Mouse (Mus musculus): Measurements from ENCODE around the gene Gusb. TPM values are rescaled to one million over a fixed set of nuclear protein-coding genes. Genes with fewer than 3 reads are reported as not detected.
"Not testable (repeated sequence)": the region's sequence is repeated elsewhere in the genome, so short reads cannot be mapped to it uniquely, and the experiment has no call there.

Gene Gusb
- polyA plus RNA-seq, 1 experiment from 2014 or later: 33.9 TPM

DNA sequence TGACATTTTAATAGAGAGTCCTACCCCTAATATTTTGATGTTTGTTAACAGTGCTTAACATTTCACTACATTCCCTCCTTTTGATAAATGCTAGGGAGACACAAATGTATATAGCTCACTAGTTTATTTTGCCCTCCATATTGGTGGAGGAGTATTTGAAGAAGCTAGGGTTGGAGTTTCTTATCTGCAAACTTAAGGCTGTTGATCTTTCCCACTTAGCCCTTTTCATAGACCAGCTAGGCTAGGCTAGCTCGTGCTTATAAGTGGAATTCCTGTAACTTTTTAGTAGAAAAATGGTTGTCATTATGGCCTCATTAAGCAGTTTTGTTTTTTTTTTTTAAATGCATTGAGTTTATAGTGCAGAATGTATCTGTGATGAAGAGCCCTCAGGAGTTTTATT, 59.4 kb downstream of the Gusb start:
- Histone ChIP-seq H3K4me2 (replicated peaks; ENCODE audit: low read depth) (no peak overlapping the region), H3K4me1 (replicated peaks; ENCODE audit: control insufficient read depth, insufficient read depth) (no peaks in the 10 kb centered on the region), H3K36me3 (ENCODE audit: control insufficient read depth, insufficient read depth, low read length) (no peaks in the 10 kb centered on the region), H3K27me3 (ENCODE audit: control insufficient read depth, insufficient read depth, low read length) (no peaks in the 10 kb centered on the region), H3K4me3 (ENCODE audit: low read depth, low read length) (no peak overlapping the region), H3K9me3 (ENCODE audit: control insufficient read depth, low read length) (no peaks in the 10 kb centered on the region), H3K27ac (replicated peaks) (no peak overlapping the region), H3K9ac (ENCODE audit: low read length) (no peak overlapping the region)
- TF ChIP-seq CTCF (IDR thresholded peaks at IDR 0.05; ENCODE audit: low read depth) (no peak), EP300 (optimal IDR thresholded peaks at IDR 0.05) (no peak)
- ATAC-seq (ENCODE audit: low FRiP score, low TSS enrichment) (no peak), DNase-seq (ENCODE audit: low spot score) (no peak)
- 63% methylated on average over 1 of the region's 1 CpGs for WGBS

DNA sequence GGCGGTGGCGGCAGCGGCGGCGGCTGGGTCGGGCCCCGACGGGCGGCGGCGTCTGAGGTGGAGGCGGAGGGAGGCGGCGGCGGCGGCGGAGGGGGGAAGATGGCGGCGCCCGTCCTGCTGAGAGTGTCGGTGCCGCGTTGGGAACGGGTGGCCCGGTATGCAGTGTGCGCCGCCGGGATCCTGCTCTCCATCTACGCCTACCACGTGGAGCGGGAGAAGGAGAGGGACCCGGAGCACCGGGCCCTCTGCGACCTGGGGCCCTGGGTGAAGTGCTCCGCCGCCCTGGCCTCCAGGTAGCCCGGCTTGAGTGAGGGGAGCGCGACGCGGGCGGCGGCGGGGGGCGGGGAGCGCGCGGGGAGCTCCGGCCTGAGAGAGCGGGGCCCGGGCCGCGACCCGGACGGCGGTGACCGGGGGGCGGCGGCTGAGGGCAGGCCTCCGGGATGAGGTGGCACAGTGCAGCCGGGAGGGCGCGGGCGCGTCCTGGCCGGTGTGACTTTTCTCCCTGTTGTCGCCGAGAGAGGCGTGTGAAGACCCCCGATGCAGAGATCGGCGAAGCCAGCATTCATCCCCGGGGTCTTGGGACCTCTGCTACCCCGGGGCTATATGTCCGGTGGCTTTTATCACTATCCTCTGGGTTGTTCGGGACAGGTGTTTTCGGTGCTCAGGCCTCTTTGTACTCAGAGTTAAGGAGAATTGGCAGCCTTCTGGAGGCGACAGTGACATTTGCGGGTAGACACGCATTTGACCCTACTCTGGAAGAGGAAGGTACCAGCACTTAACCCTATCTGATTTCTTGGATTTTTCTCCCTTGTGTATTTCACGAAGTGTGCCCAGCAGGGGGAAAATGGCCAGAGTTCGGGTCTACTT, 60.5 kb downstream of the Gusb start:
- Histone ChIP-seq H3K9ac (ENCODE audit: low read length) (peak overlapping the region; percentile 83), H3K4me2 (replicated peaks; ENCODE audit: low read depth) (peak overlapping the region; percentile 88), H3K27ac (replicated peaks) (peak overlapping the region; percentile 88), H3K4me3 (ENCODE audit: low read depth, low read length) (peak overlapping the region; percentile 77)
- H3K4me1 ChIP-seq (replicated peaks; ENCODE audit: control insufficient read depth, insufficient read depth); H3K36me3 ChIP-seq (ENCODE audit: control insufficient read depth, insufficient read depth, low read length); H3K27me3 ChIP-seq (ENCODE audit: control insufficient read depth, insufficient read depth, low read length); H3K9me3 ChIP-seq (ENCODE audit: control insufficient read depth, low read length): not testable (repeated sequence)
- under 1% methylated on average over 27 of the region's 82 CpGs for WGBS
- DNase-seq (ENCODE audit: low spot score): peak; percentile 54
- peak; percentile 19; the same call in 1 of the 2 replicates for ATAC-seq (ENCODE audit: low FRiP score, low TSS enrichment)
- 0 out of 2 replicates have a peak, but pooled peaks have one; percentile 20 for TF ChIP-seq CTCF (IDR thresholded peaks at IDR 0.05; ENCODE audit: low read depth)

- under 1% methylated on average over 45 of the region's 59 CpGs for WGBS
- Histone ChIP-seq H3K4me3 (ENCODE audit: low read depth, low read length) (peak within 1 kb of the TSS; percentile 77), H3K4me2 (replicated peaks; ENCODE audit: low read depth) (peak within 1 kb of the TSS; percentile 88), H3K9ac (ENCODE audit: low read length) (peak within 1 kb of the TSS; percentile 83), H3K36me3 (ENCODE audit: control insufficient read depth, insufficient read depth, low read length) (no peaks in the 10 kb centered on the region), H3K9me3 (ENCODE audit: control insufficient read depth, low read length) (no peaks in the 10 kb centered on the region), H3K4me1 (replicated peaks; ENCODE audit: control insufficient read depth, insufficient read depth) (no peaks in the 10 kb centered on the region), H3K27ac (replicated peaks) (peak within 1 kb of the TSS; percentile 88), H3K27me3 (ENCODE audit: control insufficient read depth, insufficient read depth, low read length) (no peaks in the 10 kb centered on the region)
- TF ChIP-seq EP300 (optimal IDR thresholded peaks at IDR 0.05) (no peak), CTCF (IDR thresholded peaks at IDR 0.05; ENCODE audit: low read depth) (peak; percentile 7; the same call in 1 of the 2 replicates)
- DNase-seq (ENCODE audit: low spot score): peak; percentile 99
- ATAC-seq (ENCODE audit: low FRiP score, low TSS enrichment): peak; percentile 99
Measured at GRCm38 (mm10) chr5:129941495-129942045, 61.3 kb downstream of the Gusb start, which contains the start of gene Vkorc1l1. TSS of gene Vkorc1l1 (plus strand) at chr5:129941970.

DNA sequence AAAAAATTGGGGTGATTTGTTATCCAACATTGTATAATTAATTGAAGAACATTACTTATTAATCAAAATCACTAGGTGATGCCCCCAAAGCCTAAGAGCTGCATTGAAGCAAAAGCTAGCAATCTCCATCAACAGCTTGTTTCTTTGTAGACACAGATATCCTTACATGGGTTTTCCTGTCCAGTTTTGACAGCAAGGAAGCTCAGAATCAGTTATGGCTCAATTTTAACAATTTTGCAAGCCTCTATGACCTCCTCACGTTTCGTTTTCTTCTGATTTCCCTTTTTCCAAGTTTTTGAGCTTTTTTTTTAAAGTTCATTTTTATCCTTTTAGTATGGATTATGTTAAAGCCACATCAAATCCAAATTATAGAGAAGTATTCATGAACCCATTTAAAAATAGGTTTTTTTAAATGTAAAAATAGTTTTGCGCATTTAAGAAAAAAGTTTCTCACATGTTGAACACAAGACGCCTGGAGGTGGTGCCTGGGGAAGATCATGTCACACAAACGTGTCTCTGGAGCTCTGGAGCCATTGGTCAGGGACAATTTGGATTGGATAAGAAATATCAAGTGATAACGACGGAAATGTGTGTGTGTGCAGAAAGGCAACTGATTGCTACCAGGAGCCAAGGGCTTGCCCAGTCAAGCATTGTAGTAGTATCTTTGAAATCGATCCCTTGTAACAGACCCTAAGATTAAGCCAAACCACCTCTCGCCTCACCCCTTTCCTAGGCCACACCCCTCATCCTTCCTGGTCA, 61.9 kb downstream of the Gusb start:
- H3K4me2 ChIP-seq (replicated peaks; ENCODE audit: low read depth): peak overlapping the region; percentile 40
- H3K4me3 ChIP-seq (ENCODE audit: low read depth, low read length): peak overlapping the region; percentile 41
- TF ChIP-seq CTCF (IDR thresholded peaks at IDR 0.05; ENCODE audit: low read depth) (no peak), EP300 (optimal IDR thresholded peaks at IDR 0.05) (no peak)
- H3K9me3 ChIP-seq (ENCODE audit: control insufficient read depth, low read length): no peaks in the 10 kb centered on the region
- H3K4me1 ChIP-seq (replicated peaks; ENCODE audit: control insufficient read depth, insufficient read depth): no peaks in the 10 kb centered on the region
- no peaks in the 10 kb centered on the region for H3K27me3 ChIP-seq (ENCODE audit: control insufficient read depth, insufficient read depth, low read length)
- H3K36me3 ChIP-seq (ENCODE audit: control insufficient read depth, insufficient read depth, low read length): no peaks in the 10 kb centered on the region
- 3% methylated on average over 9 of the region's 9 CpGs for WGBS
- H3K27ac ChIP-seq (replicated peaks): no peak overlapping the region
- H3K9ac ChIP-seq (ENCODE audit: low read length): no peak overlapping the region
- no peak for DNase-seq (ENCODE audit: low spot score)
- no peak; the same call in 1 of the 2 replicates for ATAC-seq (ENCODE audit: low FRiP score, low TSS enrichment)

DNA sequence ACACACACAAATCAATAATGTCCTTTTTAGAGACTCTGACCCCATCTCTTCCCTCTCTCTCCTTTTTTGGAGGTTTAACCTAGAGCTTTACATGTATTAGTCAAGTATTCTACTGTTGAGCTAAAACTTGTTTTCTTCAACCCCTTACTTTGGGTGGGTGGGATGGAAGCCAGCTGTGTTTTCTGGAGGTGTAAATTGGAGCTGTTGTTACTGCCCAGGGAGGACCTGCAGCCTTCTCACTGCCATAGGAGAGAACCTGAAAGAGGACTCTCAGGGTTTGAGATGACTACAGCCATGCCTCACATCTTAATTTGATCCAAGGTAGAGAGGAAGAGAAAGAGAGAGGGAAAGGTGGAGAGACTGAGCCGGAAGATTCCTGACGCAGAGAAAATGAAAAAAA, 62.6 kb downstream of the Gusb start:
- no peaks in the 10 kb centered on the region for H3K4me1 ChIP-seq (replicated peaks; ENCODE audit: control insufficient read depth, insufficient read depth)
- 32% methylated on average over 2 of the region's 2 CpGs for WGBS
- no peak overlapping the region for H3K4me3 ChIP-seq (ENCODE audit: low read depth, low read length)
- no peaks in the 10 kb centered on the region for H3K27me3 ChIP-seq (ENCODE audit: control insufficient read depth, insufficient read depth, low read length)
- no peak overlapping the region for H3K27ac ChIP-seq (replicated peaks)
- DNase-seq (ENCODE audit: low spot score) (no peak), ATAC-seq (ENCODE audit: low FRiP score, low TSS enrichment) (no peak)
- no peak for TF ChIP-seq EP300 (optimal IDR thresholded peaks at IDR 0.05)
- no peak for TF ChIP-seq CTCF (IDR thresholded peaks at IDR 0.05; ENCODE audit: low read depth)
- no peak overlapping the region for H3K4me2 ChIP-seq (replicated peaks; ENCODE audit: low read depth)
- H3K9me3 ChIP-seq (ENCODE audit: control insufficient read depth, low read length): no peaks in the 10 kb centered on the region
- H3K9ac ChIP-seq (ENCODE audit: low read length): no peak overlapping the region
- H3K36me3 ChIP-seq (ENCODE audit: control insufficient read depth, insufficient read depth, low read length): no peaks in the 10 kb centered on the region

Other genes with a start within 250 kb of the Gusb start
- gene Psph, start 215.6 kb downstream of the Gusb start, polyA plus RNA-seq (2015; fragmentation: Nextera tagmentation; extraction: Ambion mirVana): 28.8 and 31.1 TPM in 2 replicates
- 24.5 and 27.3 TPM in 2 replicates for gene Sumf2, start 156.1 kb downstream of the Gusb start, polyA plus RNA-seq (2015; fragmentation: Nextera tagmentation; extraction: Ambion mirVana)
- gene Chchd2, start 115.6 kb downstream of the Gusb start, polyA plus RNA-seq (2015; fragmentation: Nextera tagmentation; extraction: Ambion mirVana): 906 and 964 TPM in 2 replicates
- gene Zbed5, start 107.3 kb downstream of the Gusb start, polyA plus RNA-seq (2015; fragmentation: Nextera tagmentation; extraction: Ambion mirVana): 1.8 and 2.6 TPM in 2 replicates
- gene Phkg1, start 104.5 kb downstream of the Gusb start, polyA plus RNA-seq (2015; fragmentation: Nextera tagmentation; extraction: Ambion mirVana): 0.08 and 0.25 TPM in 2 replicates
- gene Nupr1l, start 94.5 kb downstream of the Gusb start, polyA plus RNA-seq (2015; fragmentation: Nextera tagmentation; extraction: Ambion mirVana): 2.2 and 3.0 TPM in 2 replicates
- gene Vkorc1l1, start 61.1 kb downstream of the Gusb start, polyA plus RNA-seq (2015; fragmentation: Nextera tagmentation; extraction: Ambion mirVana): 24.1 TPM in 2 replicates
- 27.3 and 36.1 TPM in 2 replicates for gene Asl, start 26.2 kb upstream of the Gusb start, polyA plus RNA-seq (2015; fragmentation: Nextera tagmentation; extraction: Ambion mirVana)
- gene Crcp, start 26.2 kb upstream of the Gusb start, polyA plus RNA-seq (2015; fragmentation: Nextera tagmentation; extraction: Ambion mirVana): 26.0 and 26.4 TPM in 2 replicates
- gene Tpst1, start 70.3 kb upstream of the Gusb start, polyA plus RNA-seq (2015; fragmentation: Nextera tagmentation; extraction: Ambion mirVana): 44.5 and 47.3 TPM in 2 replicates
- gene Kctd7, start 141.8 kb upstream of the Gusb start, polyA plus RNA-seq (2015; fragmentation: Nextera tagmentation; extraction: Ambion mirVana): 2.3 and 2.4 TPM in 2 replicates
- gene Rabgef1, start 168.7 kb upstream of the Gusb start, polyA plus RNA-seq (2015; fragmentation: Nextera tagmentation; extraction: Ambion mirVana): 33.0 and 33.6 TPM in 2 replicates
- gene Tmem248, start 214.0 kb upstream of the Gusb start, polyA plus RNA-seq (2015; fragmentation: Nextera tagmentation; extraction: Ambion mirVana): 33.2 and 34.4 TPM in 2 replicates